Mouse (Mus musculus): ENCODE measurements around the gene Lgr4.

DNA sequence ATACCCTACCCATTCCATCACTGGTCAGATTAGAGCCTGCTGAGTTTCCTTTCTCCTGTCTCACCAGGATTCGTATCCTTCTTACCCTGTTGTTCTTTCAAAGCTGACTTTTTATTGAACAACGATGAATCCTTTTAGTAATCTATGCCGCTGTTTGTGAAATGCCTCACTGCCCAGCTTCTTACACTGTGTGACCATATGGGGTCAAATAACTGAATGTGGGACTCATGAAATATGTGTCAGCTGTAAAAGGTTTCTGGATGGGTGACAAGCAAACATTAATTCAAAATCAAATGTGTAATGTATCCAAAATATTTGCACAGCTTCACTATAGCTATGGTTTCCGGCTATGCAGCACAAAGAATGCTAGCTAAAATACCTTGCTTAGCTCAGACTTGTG, 28.1 kb downstream of the Lgr4 start:
- no peak for TF ChIP-seq CTCF (IDR thresholded peaks at IDR 0.05; ENCODE audit: low read depth)
- no peak for TF ChIP-seq EP300 (IDR thresholded peaks at IDR 0.05; ENCODE audit: low read depth)
